21 mouse cellular contexts compared by ENCODE assay signal in genomic region chr4:49691405-49692194, GRCm38 (mm10). TPM values are rescaled to one million over a fixed set of nuclear protein-coding genes. Genes with fewer than 3 reads are reported as not detected.
DNase-seq lines count a peak whose midpoint lies in the region; ATAC-seq and TF ChIP-seq lines count a peak whose summit lies in the region.
"Had no signal": no experiment of that assay in that cellular context is flagged by ENCODE, and none has a peak within 500 bp of the region (broad histone marks: within the 10 kb centered on the region; RNA-seq: fewer than 3 reads in every experiment).

No protein-coding gene starts in this region.

- H3K4me2 ChIP-seq in intestine, embryonic 15.5 days (replicated peaks): peak overlapping the region; percentile 32
- H3K4me2 ChIP-seq in kidney, embryonic 14.5 days (replicated peaks; ENCODE audit: low read depth, low read length): peak overlapping the region; percentile 26
- H3K4me2 ChIP-seq: embryonic facial prominence, embryonic 15.5 days; hindbrain, embryonic 12.5 days; liver, embryonic 12.5 days; neural tube, embryonic 13.5 days had no signal

- H3K4me1 ChIP-seq in intestine, embryonic 15.5 days (replicated peaks): no peaks in the 10 kb centered on the region
- H3K4me1 ChIP-seq in kidney, embryonic 14.5 days (ENCODE audit: control insufficient read depth, insufficient read depth, low read length): 0 out of 2 replicates have a peak, but pooled peaks cover 3% of the 10 kb centered on the region
- H3K4me1 ChIP-seq: embryonic facial prominence, embryonic 15.5 days; liver, embryonic 12.5 days had no signal

- no peaks in the 10 kb centered on the region for H3K27me3 ChIP-seq in intestine, embryonic 15.5 days (replicated peaks)
- H3K27me3 ChIP-seq in kidney, embryonic 14.5 days (ENCODE audit: control insufficient read depth, insufficient read depth, low read length): no peaks in the 10 kb centered on the region
- H3K27me3 ChIP-seq: embryonic facial prominence, embryonic 15.5 days; hindbrain, embryonic 12.5 days; liver, embryonic 12.5 days; neural tube, embryonic 13.5 days had no signal

- peak; percentile 92 for ATAC-seq in intestine, embryonic 15.5 days
- peak; percentile 76 for ATAC-seq in kidney, embryonic 14.5 days (ENCODE audit: low FRiP score, low TSS enrichment)
- ATAC-seq: CD4-positive, CD25-positive, alpha-beta regulatory T cell, adult 4 months; liver, embryonic 12.5 days had no signal

- no peak overlapping the region for H3K9ac ChIP-seq in intestine, embryonic 15.5 days
- H3K9ac ChIP-seq in kidney, embryonic 14.5 days (ENCODE audit: low read depth, low read length): no peak overlapping the region
- H3K9ac ChIP-seq: embryonic facial prominence, embryonic 15.5 days; hindbrain, embryonic 12.5 days; liver, embryonic 12.5 days; neural tube, embryonic 13.5 days had no signal

- no peak overlapping the region for H3K4me3 ChIP-seq in intestine, embryonic 15.5 days (replicated peaks)
- H3K4me3 ChIP-seq in kidney, embryonic 14.5 days (ENCODE audit: low read length): no peak overlapping the region
- H3K4me3 ChIP-seq: embryonic facial prominence, embryonic 15.5 days; forebrain, embryonic 10.5 days; hindbrain, embryonic 12.5 days; limb, embryonic 10.5 days; liver, embryonic 12.5 days; neural tube, embryonic 13.5 days had no signal

- no peak for TF ChIP-seq POLR2A in brain, embryonic 14.5 days (IDR thresholded peaks at IDR 0.05; ENCODE audit: borderline replicate concordance, extremely low read depth, insufficient read depth, insufficient read length, poor library complexity, severe bottlenecking)

- WGBS in intestine, embryonic 15.5 days: 53% methylated on average over 12 of the region's 12 CpGs
- WGBS in kidney, embryonic 14.5 days: 45% methylated on average over 12 of the region's 12 CpGs

- no peak for TF ChIP-seq CTCF in brain, embryonic 14.5 days (IDR thresholded peaks at IDR 0.05; ENCODE audit: borderline replicate concordance, extremely low read depth, insufficient read depth, insufficient read length)

- no peaks in the 10 kb centered on the region for H3K36me3 ChIP-seq in intestine, embryonic 15.5 days
- H3K36me3 ChIP-seq in kidney, embryonic 14.5 days (ENCODE audit: control insufficient read depth, insufficient read depth, low read length): no peaks in the 10 kb centered on the region
- H3K36me3 ChIP-seq: embryonic facial prominence, embryonic 15.5 days; forebrain, embryonic 10.5 days; hindbrain, embryonic 12.5 days; limb, embryonic 10.5 days; liver, embryonic 12.5 days; neural tube, embryonic 13.5 days had no signal

- H3K27ac ChIP-seq in intestine, embryonic 15.5 days: 0 out of 2 replicates have a peak overlapping the region, but pooled peaks have one; percentile 13
- H3K27ac ChIP-seq in kidney, embryonic 14.5 days (ENCODE audit: low read depth, low read length): no peak overlapping the region
- H3K27ac ChIP-seq: embryonic facial prominence, embryonic 15.5 days; forebrain, embryonic 10.5 days; hindbrain, embryonic 12.5 days; limb, embryonic 10.5 days; liver, embryonic 12.5 days; neural tube, embryonic 13.5 days had no signal

- intact Hi-C loops in left cerebral cortex, postnatal 4 days (cut with DNase I): no loop called here
- intact Hi-C loops in heart, postnatal 25 days (cut with DNase I): no loop called here

- DNase-seq in brain, embryonic 14.5 days (ENCODE audit: low read depth): peak; percentile 12
- peak; percentile 5 to 26 for DNase-seq in kidney, postnatal 4 days
- no peak for DNase-seq in left cerebral cortex, postnatal 4 days
- no peak for DNase-seq in heart, postnatal 25 days (ENCODE audit: low spot score)
- no peak for DNase-seq in thymus, postnatal 14 days
- DNase-seq: cerebellum, adult 9-11 months; heart, adult 18-20 months; layer of hippocampus, postnatal 36 days; thymus, adult 18-20 months had no signal

- H3K9me3 ChIP-seq in intestine, embryonic 15.5 days: no peaks in the 10 kb centered on the region
- no peaks in the 10 kb centered on the region for H3K9me3 ChIP-seq in kidney, embryonic 14.5 days (ENCODE audit: control insufficient read depth, low read length)
- H3K9me3 ChIP-seq: embryonic facial prominence, embryonic 15.5 days; forebrain, embryonic 10.5 days; hindbrain, embryonic 12.5 days; limb, embryonic 10.5 days; liver, embryonic 12.5 days; neural tube, embryonic 13.5 days had no signal

RNA-seq across cellular contexts. Expression of gene Ppp3r2, which starts 9.8 kb away (rescaled TPM):
- polyA plus RNA-seq in brain, embryonic 14.5 days (2012; rRNA removed): 0.09 and 0.38 TPM in 2 replicates
- 0.04 and 0.09 TPM in 2 replicates for polyA plus RNA-seq in intestine, embryonic 15.5 days (2015; fragmentation: Nextera tagmentation; extraction: Ambion mirVana)
- polyA plus RNA-seq in kidney, embryonic 14.5 days (2014; fragmentation: Nextera tagmentation; extraction: Ambion mirVana): not detected in 2 replicates
- total RNA-seq in left cerebral cortex, postnatal 4 days (2021): 1 to 10 TPM; 2.3 TPM
- total RNA-seq in heart, postnatal 25 days (2021): not detected
- total RNA-seq: gastrocnemius, adult 8-10 months; heart, adult 18-20 months; MEL had no signal
- polyA plus RNA-seq: CD4-positive, CD25-positive, alpha-beta regulatory T cell, adult 4 months; forebrain, embryonic 10.5 days; heart, embryonic 16.5 days; liver, embryonic 12.5 days had no signal

RNA-seq across cellular contexts. Expression of gene Rnf20, which starts 59.8 kb away (rescaled TPM):
- polyA plus RNA-seq in brain, embryonic 14.5 days (2012; rRNA removed): 53.8 and 64.7 TPM in 2 replicates
- polyA plus RNA-seq in intestine, embryonic 15.5 days (2015; fragmentation: Nextera tagmentation; extraction: Ambion mirVana): 28.8 and 32.2 TPM in 2 replicates
- 39.1 and 61.1 TPM in 2 replicates for polyA plus RNA-seq in kidney, embryonic 14.5 days (2014; fragmentation: Nextera tagmentation; extraction: Ambion mirVana)
- total RNA-seq in left cerebral cortex, postnatal 4 days (2021): 10 to 100 TPM; 84.4 to 85.8 TPM
- total RNA-seq in heart, postnatal 25 days (2021): 10 to 100 TPM; 36.2 to 36.3 TPM

Comparison
In these comparisons a context has a peak if more than half of its experiments do, and no peak if none do; other contexts are left out.
1. DNase-seq: peak in brain, embryonic 14.5 days (single experiment) and kidney, postnatal 4 days (2 of 2); none in left cerebral cortex, postnatal 4 days (single experiment), heart, postnatal 25 days (single experiment) and thymus, postnatal 14 days (single experiment).